Mouse (Mus musculus): ENCODE measurements around the gene Ntsr1.

GRCm38 (mm10) chr2:180527883-180528282, 28.1 kb downstream of the Ntsr1 start:
- TF ChIP-seq CTCF (IDR thresholded peaks at IDR 0.05; ENCODE audit: low read depth) (no peak), EP300 (optimal IDR thresholded peaks at IDR 0.05) (no peak)

All from stomach, postnatal 0 days (tissue).